Mouse (Mus musculus) megakaryocyte, adult 5-6 weeks (primary cell): Measurements from ENCODE around the gene Gm30302. TPM values are rescaled to one million over a fixed set of nuclear protein-coding genes. Genes with fewer than 3 reads are reported as not detected.

Experiments
- ATAC-seq: 2 replicates; pipeline ENCODE4 v1.8.0; 2016; ENCODE audit warnings: mild to moderate bottlenecking, inconsistent platforms; ENCODE audit not compliant: poor library complexity, severe bottlenecking
- total RNA-seq, 2 experiments: library from RNA; stranded (forward) in 1 of 2; stranded (reverse) in 1 of 2; fragments of 153-499, 151-499 nt in 1 of 2; fragments of 221-1000, 200-1000 nt in 1 of 2; gene quantifications; 2 replicates each; pipeline versions ENCODE4 v1.2.3 to v1.2.4; 2015 to 2017

Gene Gm30302
- total RNA-seq, 2 experiments from 2014 or later, result not detected

DNA sequence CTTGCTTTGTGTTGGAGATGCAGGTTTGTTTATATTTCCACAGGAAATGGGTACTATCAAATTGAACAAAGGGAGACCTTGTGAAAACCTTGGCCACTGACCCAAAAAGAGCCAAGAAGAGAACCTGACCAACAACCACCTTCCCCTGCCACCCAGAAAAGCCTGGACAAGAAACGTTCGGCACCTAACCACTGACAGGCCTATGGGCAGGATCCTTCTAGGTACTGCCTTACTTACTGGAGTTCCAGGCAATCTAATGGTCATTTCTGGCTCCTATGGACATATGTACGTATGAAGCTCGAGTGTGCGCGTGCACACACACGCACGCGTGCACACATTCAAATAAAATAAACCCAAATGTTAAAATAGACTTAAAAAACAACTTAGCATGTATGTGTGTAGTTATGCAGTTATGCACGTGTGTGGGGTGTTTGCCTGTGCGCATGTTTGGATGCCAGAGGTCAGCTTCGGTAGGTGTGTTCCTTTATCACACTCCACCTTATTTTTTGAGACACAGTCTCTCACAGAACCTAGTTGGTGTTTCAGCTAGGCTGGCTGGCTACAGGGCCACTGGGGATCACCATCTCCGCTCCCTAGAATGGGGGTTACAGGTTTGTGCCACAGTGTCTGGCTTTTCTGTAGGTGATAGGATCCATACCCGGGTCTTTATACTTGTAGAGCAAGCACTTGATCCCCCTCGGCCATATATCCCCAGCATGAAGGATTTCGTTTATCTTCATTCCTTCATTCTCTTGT, 57.3 kb downstream of the Gm30302 start:
- no peak for ATAC-seq

DNA sequence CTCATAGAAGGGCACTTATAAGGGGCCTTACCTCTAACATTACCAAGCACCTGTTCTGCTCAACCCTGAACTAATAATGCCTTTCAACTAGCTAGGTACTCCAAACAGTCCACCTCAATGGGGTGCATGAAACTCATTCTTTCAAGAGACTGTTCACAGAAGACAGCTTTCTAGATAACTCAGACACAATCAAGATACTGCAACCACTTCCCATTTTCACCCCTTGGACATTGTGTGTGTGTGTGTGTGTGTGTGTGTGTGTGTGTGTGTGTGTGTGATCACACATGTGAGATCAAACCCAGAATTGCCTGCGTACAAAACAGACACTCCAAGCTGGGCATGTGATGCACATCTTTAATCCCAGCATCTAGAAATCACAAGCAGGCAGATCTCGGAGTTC, 60.8 kb downstream of the Gm30302 start:
- no peak for ATAC-seq

DNA sequence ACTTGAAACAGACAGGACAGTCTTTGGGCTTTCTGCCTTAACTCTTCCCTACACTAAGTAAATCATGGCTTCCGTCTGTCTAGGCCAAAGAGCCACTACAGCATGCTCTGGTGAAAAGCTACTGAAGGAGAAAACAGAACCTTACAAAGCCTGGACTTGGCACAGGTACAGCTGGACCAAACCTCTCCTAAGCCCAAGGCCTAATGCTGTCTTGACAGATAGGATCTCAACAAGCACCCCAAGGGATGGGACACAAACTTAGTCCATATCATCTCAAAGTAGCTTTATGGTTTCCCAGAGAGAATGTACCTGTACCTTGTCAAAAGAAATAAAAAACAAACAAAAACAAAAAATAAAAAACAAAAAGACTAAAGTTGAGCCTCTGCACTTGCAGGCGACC, 62.4 kb downstream of the Gm30302 start:
- ATAC-seq, result no peak

Other genes with a start within 250 kb of the Gm30302 start
- not detected in 2 replicates for gene Omd, start 216.5 kb downstream of the Gm30302 start, total RNA-seq (2015)
- not detected in 2 replicates for gene Omd, start 216.5 kb downstream of the Gm30302 start, total RNA-seq (2017)
- gene Ogn, start 191.0 kb downstream of the Gm30302 start, total RNA-seq (2015), result 0.07 and 0.40 TPM in 2 replicates
- gene Ogn, start 191.0 kb downstream of the Gm30302 start, total RNA-seq (2017), result 0.15 and 0.77 TPM in 2 replicates
- 21.0 and 23.3 TPM in 2 replicates for gene Cenpp, start 146.2 kb downstream of the Gm30302 start, total RNA-seq (2015)
- 16.5 and 18.7 TPM in 2 replicates for gene Cenpp, start 146.2 kb downstream of the Gm30302 start, total RNA-seq (2017)
- 15.8 and 18.0 TPM in 2 replicates for gene Nol8, start 145.9 kb downstream of the Gm30302 start, total RNA-seq (2015)
- gene Nol8, start 145.9 kb downstream of the Gm30302 start, total RNA-seq (2017), result 16.6 and 17.3 TPM in 2 replicates
- gene Iars, start 116.9 kb downstream of the Gm30302 start, total RNA-seq (2015), result 29.0 and 31.8 TPM in 2 replicates
- gene Iars, start 116.9 kb downstream of the Gm30302 start, total RNA-seq (2017), result 31.5 and 33.1 TPM in 2 replicates